ENCODE assay signal across 31 mouse cellular contexts in the genomic region with DNA sequence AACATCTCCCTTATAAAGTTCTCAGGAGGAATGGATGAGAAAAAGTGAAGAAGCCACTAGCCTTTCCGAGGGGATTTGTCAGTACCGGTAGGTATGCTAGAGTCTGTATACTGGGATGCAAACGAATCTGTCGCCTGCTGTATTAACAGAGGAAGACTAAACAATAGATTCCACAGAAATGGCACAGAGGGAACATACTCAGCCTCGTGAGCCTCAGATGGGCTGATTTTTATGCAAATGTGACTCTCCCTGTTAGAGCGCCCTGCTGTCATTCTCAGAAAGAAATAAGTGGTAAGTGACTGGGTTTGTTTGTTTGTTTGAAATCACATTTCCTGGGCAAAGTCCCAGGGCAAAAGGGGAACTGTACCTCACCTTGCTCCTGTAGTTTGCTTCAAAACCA. TPM values are rescaled to one million over a fixed set of nuclear protein-coding genes. Genes with fewer than 3 reads are reported as not detected.
DNase-seq lines count a peak whose midpoint lies in the region; ATAC-seq and TF ChIP-seq lines count a peak whose summit lies in the region.
"Had no signal": no experiment of that assay in that cellular context is flagged by ENCODE, and none has a peak within 500 bp of the region (broad histone marks: within the 10 kb centered on the region; RNA-seq: fewer than 3 reads in every experiment).

No protein-coding gene starts in this region.

- peak; percentile 39; the same call in 1 of the 2 replicates for ATAC-seq in forebrain, embryonic 11.5 days (replicated peaks; ENCODE audit: low FRiP score)
- peak; percentile 72; the same call in 1 of the 2 replicates for ATAC-seq in forebrain, embryonic 13.5 days
- ATAC-seq: intestine, postnatal 0 days; liver, embryonic 12.5 days; liver, postnatal 0 days; Patski had no signal

- H3K4me1 ChIP-seq in forebrain, embryonic 11.5 days (replicated peaks; ENCODE audit: control insufficient read depth, insufficient read depth, low read length), result no peaks in the 10 kb centered on the region
- peaks cover 13% of the 10 kb centered on the region for H3K4me1 ChIP-seq in forebrain, embryonic 10.5 days
- peaks cover 11% of the 10 kb centered on the region for H3K4me1 ChIP-seq in liver, adult 2 months (ENCODE audit: control insufficient read depth, insufficient read depth, low read length)
- peaks cover 10% of the 10 kb centered on the region for H3K4me1 ChIP-seq in forebrain, embryonic 13.5 days
- H3K4me1 ChIP-seq: embryonic facial prominence, embryonic 13.5 days; limb, embryonic 12.5 days; liver, embryonic 12.5 days had no signal

- DNase-seq in forebrain, embryonic 11.5 days (ENCODE audit: low spot score), result no peak
- no peak for DNase-seq in forebrain, embryonic 10.5 days (ENCODE audit: extremely low spot score, low spot score)
- DNase-seq in liver, adult 2 months (ENCODE audit: extremely low read depth, low read depth, low spot score), result peak; percentile 6
- DNase-seq in liver (no peak), ES-CJ7 (ENCODE audit: low read depth, low spot score) (peak; percentile 17)
- DNase-seq in left cerebral cortex, adult 9 months (ENCODE audit: low spot score in 2 of 2), result no peak
- DNase-seq in thymus, postnatal 25 days, result no peak
- DNase-seq: adrenal gland, postnatal 25 days; cerebellum, adult 18-20 months; cerebellum, postnatal 10 days; gastrocnemius, postnatal 25 days; heart, adult 18-20 months; heart, postnatal 4 days; kidney, adult 9 months; kidney, postnatal 14 days; layer of hippocampus, adult 9-11 months; liver, postnatal 0 days; lung, postnatal 36 days; retina, postnatal 1 day; right cerebral cortex, postnatal 14 days had no signal

- no peaks in the 10 kb centered on the region for H3K79me2 ChIP-seq in liver, adult 2 months (ENCODE audit: control insufficient read depth, insufficient read depth, low read length)

- H3K9me3 ChIP-seq in forebrain, embryonic 11.5 days (ENCODE audit: control insufficient read depth, low read length), result no peaks in the 10 kb centered on the region
- no peaks in the 10 kb centered on the region for H3K9me3 ChIP-seq in forebrain, embryonic 10.5 days
- no peaks in the 10 kb centered on the region for H3K9me3 ChIP-seq in forebrain, embryonic 13.5 days (replicated peaks)
- H3K9me3 ChIP-seq: embryonic facial prominence, embryonic 13.5 days; limb, embryonic 12.5 days; liver, embryonic 12.5 days had no signal

- H3K27ac ChIP-seq in forebrain, embryonic 11.5 days (ENCODE audit: low read depth, low read length), result no peak overlapping the region
- no peak overlapping the region for H3K27ac ChIP-seq in forebrain, embryonic 10.5 days
- H3K27ac ChIP-seq in liver, adult 2 months (replicated peaks; ENCODE audit: insufficient read depth, low read depth, low read length), result no peak overlapping the region
- H3K27ac ChIP-seq in forebrain, embryonic 13.5 days, result peak overlapping the region; percentile 11; the same call in 1 of the 2 replicates
- H3K27ac ChIP-seq: embryonic facial prominence, embryonic 13.5 days; limb, embryonic 12.5 days; liver, embryonic 12.5 days had no signal

- TF ChIP-seq POLR2A in liver, adult 2 months (IDR thresholded peaks at IDR 0.05; ENCODE audit: extremely low read depth, insufficient read depth, low read length), result no peak

- no peak overlapping the region for H3K4me2 ChIP-seq in forebrain, embryonic 11.5 days (ENCODE audit: low read depth, low read length, severe bottlenecking)
- H3K4me2 ChIP-seq in forebrain, embryonic 13.5 days, result no peak overlapping the region
- H3K4me2 ChIP-seq: embryonic facial prominence, embryonic 13.5 days; heart, embryonic 11.5 days; limb, embryonic 12.5 days; liver, embryonic 12.5 days had no signal

- no peaks in the 10 kb centered on the region for H3K27me3 ChIP-seq in forebrain, embryonic 11.5 days (ENCODE audit: control insufficient read depth, insufficient read depth, low read length)
- no peaks in the 10 kb centered on the region for H3K27me3 ChIP-seq in forebrain, embryonic 10.5 days (ENCODE audit: poor library complexity, severe bottlenecking)
- H3K27me3 ChIP-seq in liver, adult 2 months (ENCODE audit: control insufficient read depth, insufficient read depth, low read length), result no peaks in the 10 kb centered on the region
- H3K27me3 ChIP-seq in forebrain, embryonic 13.5 days, result no peaks in the 10 kb centered on the region
- H3K27me3 ChIP-seq: embryonic facial prominence, embryonic 13.5 days; limb, embryonic 12.5 days; liver, embryonic 12.5 days had no signal

- TF ChIP-seq CTCF in liver, adult 2 months (IDR thresholded peaks at IDR 0.05; ENCODE audit: low read depth, low read length), result no peak

- H3K36me3 ChIP-seq in forebrain, embryonic 11.5 days (ENCODE audit: control insufficient read depth, insufficient read depth, low read length), result no peaks in the 10 kb centered on the region
- no peaks in the 10 kb centered on the region for H3K36me3 ChIP-seq in forebrain, embryonic 10.5 days (replicated peaks)
- no peaks in the 10 kb centered on the region for H3K36me3 ChIP-seq in liver, adult 2 months (ENCODE audit: control insufficient read depth, insufficient read depth, low read length)
- H3K36me3 ChIP-seq in forebrain, embryonic 13.5 days (ENCODE audit: poor library complexity, severe bottlenecking), result peaks cover 5% of the 10 kb centered on the region; the same call in 1 of the 2 replicates
- H3K36me3 ChIP-seq: embryonic facial prominence, embryonic 13.5 days; limb, embryonic 12.5 days; liver, embryonic 12.5 days had no signal

- WGBS in forebrain, embryonic 11.5 days, result 29% methylated on average over 6 of the region's 6 CpGs
- WGBS in forebrain, embryonic 10.5 days, result 60% methylated on average over 6 of the region's 6 CpGs
- WGBS in liver, adult 2 months, result 69% methylated on average over 6 of the region's 6 CpGs
- WGBS in forebrain, embryonic 13.5 days, result 19% methylated on average over 6 of the region's 6 CpGs

- no peak overlapping the region for H3K4me3 ChIP-seq in forebrain, embryonic 11.5 days (ENCODE audit: low read depth, low read length)
- no peak overlapping the region for H3K4me3 ChIP-seq in forebrain, embryonic 10.5 days
- no peak overlapping the region for H3K4me3 ChIP-seq in liver, adult 2 months (ENCODE audit: insufficient read depth, low read depth, low read length)
- H3K4me3 ChIP-seq in forebrain, embryonic 13.5 days, result no peak overlapping the region
- H3K4me3 ChIP-seq: embryonic facial prominence, embryonic 13.5 days; limb, embryonic 12.5 days; liver, embryonic 12.5 days had no signal

- H3K9ac ChIP-seq in forebrain, embryonic 11.5 days (ENCODE audit: low read length), result no peak overlapping the region
- no peak overlapping the region for H3K9ac ChIP-seq in liver, adult 2 months (ENCODE audit: low read depth, low read length)
- no peak overlapping the region for H3K9ac ChIP-seq in forebrain, embryonic 13.5 days
- H3K9ac ChIP-seq: embryonic facial prominence, embryonic 13.5 days; limb, embryonic 12.5 days; liver, embryonic 12.5 days; liver, postnatal 0 days had no signal

RNA-seq across cellular contexts. Expression of a gene that starts 59.0 kb away (rescaled TPM):
- 3.1 and 5.1 TPM in 2 replicates for polyA plus RNA-seq in forebrain, embryonic 11.5 days (2014; fragmentation: Nextera tagmentation; extraction: Ambion mirVana)
- 1.2 and 1.9 TPM in 2 replicates for polyA plus RNA-seq in forebrain, embryonic 10.5 days (2016; fragmentation: Nextera tagmentation; extraction: Ambion mirVana)
- not detected in 2 replicates for total RNA-seq in liver, adult 2 months (2014; rRNA removed)
- polyA plus RNA-seq in liver, adult 2 months (2012; rRNA removed), result not detected in 2 replicates
- 12.7 and 18.0 TPM in 2 replicates for polyA plus RNA-seq in forebrain, embryonic 13.5 days (2015; fragmentation: Nextera tagmentation; extraction: Ambion mirVana)
- total RNA-seq: common myeloid progenitor, adult 5-6 weeks; megakaryocyte, adult 5-6 weeks; MEL had no signal
- polyA plus RNA-seq: C2C12 had no signal

Comparison
In these comparisons a context has a peak if more than half of its experiments do, and no peak if none do; other contexts are left out.
1. DNase-seq: peak in liver, adult 2 months (single experiment) and ES-CJ7 (single experiment); none in forebrain, embryonic 11.5 days (single experiment), forebrain, embryonic 10.5 days (single experiment), liver (single experiment), left cerebral cortex, adult 9 months (0 of 2) and thymus, postnatal 25 days (single experiment).